Mouse (Mus musculus): ENCODE measurements around the gene Pink1. TPM values are rescaled to one million over a fixed set of nuclear protein-coding genes. Genes with fewer than 3 reads are reported as not detected.

Gene Pink1
- polyA plus RNA-seq, 1 experiment, result 48.1 TPM

- no peaks in the 10 kb centered on the region for H3K36me3 ChIP-seq (ENCODE audit: control insufficient read depth, insufficient read depth, low read length)
- TF ChIP-seq POLR2A (IDR thresholded peaks at IDR 0.05; ENCODE audit: low read depth, low read length), result no peak
- no peak for TF ChIP-seq CTCF (IDR thresholded peaks at IDR 0.05; ENCODE audit: extremely low read depth, insufficient read depth, insufficient read length, insufficient replicate concordance)
- DNase-seq (ENCODE audit: low read depth in 1 of 2, low spot score in 2 of 2), result no peak
- no peak overlapping the region for H3K27ac ChIP-seq (ENCODE audit: insufficient read depth, low read length)
- 66% methylated on average over 5 of the region's 5 CpGs for WGBS
- peaks cover 5% of the 10 kb centered on the region for H3K27me3 ChIP-seq (ENCODE audit: control insufficient read depth, insufficient read depth, low read length)
- H3K4me1 ChIP-seq (ENCODE audit: control insufficient read depth, insufficient read depth, insufficient read length), result no peaks in the 10 kb centered on the region
- no peak overlapping the region for H3K4me3 ChIP-seq (ENCODE audit: extremely low read depth, insufficient read depth, insufficient read length)
Observed at GRCm38 (mm10) chr4:138363511-138363910, 37.4 kb upstream of the Pink1 start.

- Histone ChIP-seq H3K4me3 (ENCODE audit: extremely low read depth, insufficient read depth, insufficient read length) (no peak overlapping the region), H3K27ac (ENCODE audit: insufficient read depth, low read length) (no peak overlapping the region), H3K36me3 (ENCODE audit: control insufficient read depth, insufficient read depth, low read length) (no peaks in the 10 kb centered on the region), H3K27me3 (ENCODE audit: control insufficient read depth, insufficient read depth, low read length) (peaks cover 5% of the 10 kb centered on the region), H3K4me1 (ENCODE audit: control insufficient read depth, insufficient read depth, insufficient read length) (no peaks in the 10 kb centered on the region)
- whole genome bisulfite sequencing, result 86% methylated on average over 7 of the region's 7 CpGs
- no peak for TF ChIP-seq CTCF (IDR thresholded peaks at IDR 0.05; ENCODE audit: extremely low read depth, insufficient read depth, insufficient read length, insufficient replicate concordance)
- TF ChIP-seq POLR2A (IDR thresholded peaks at IDR 0.05; ENCODE audit: low read depth, low read length), result no peak
- DNase-seq (ENCODE audit: low read depth in 1 of 2, low spot score in 2 of 2), result no peak
Observed at GRCm38 (mm10) chr4:138362883-138363282, 36.8 kb upstream of the Pink1 start.

- DNase-seq (ENCODE audit: low read depth in 1 of 2, low spot score in 2 of 2), result no peak
- H3K4me1 ChIP-seq (ENCODE audit: control insufficient read depth, insufficient read depth, insufficient read length), result no peaks in the 10 kb centered on the region
- H3K4me3 ChIP-seq (ENCODE audit: extremely low read depth, insufficient read depth, insufficient read length), result no peak overlapping the region
- H3K27me3 ChIP-seq (ENCODE audit: control insufficient read depth, insufficient read depth, low read length), result no peaks in the 10 kb centered on the region
- TF ChIP-seq POLR2A (IDR thresholded peaks at IDR 0.05; ENCODE audit: low read depth, low read length) (no peak), CTCF (IDR thresholded peaks at IDR 0.05; ENCODE audit: extremely low read depth, insufficient read depth, insufficient read length, insufficient replicate concordance) (no peak)
- WGBS, result 52% methylated on average over 11 of the region's 11 CpGs
- H3K36me3 ChIP-seq (ENCODE audit: control insufficient read depth, insufficient read depth, low read length), result no peaks in the 10 kb centered on the region
- H3K27ac ChIP-seq (ENCODE audit: insufficient read depth, low read length), result no peak overlapping the region
Observed at GRCm38 (mm10) chr4:138361370-138361821, 35.3 kb upstream of the Pink1 start.

- Histone ChIP-seq H3K4me1 (ENCODE audit: control insufficient read depth, insufficient read depth, insufficient read length) (no peaks in the 10 kb centered on the region), H3K27me3 (ENCODE audit: control insufficient read depth, insufficient read depth, low read length) (no peaks in the 10 kb centered on the region), H3K4me3 (ENCODE audit: extremely low read depth, insufficient read depth, insufficient read length) (no peak overlapping the region), H3K36me3 (ENCODE audit: control insufficient read depth, insufficient read depth, low read length) (no peaks in the 10 kb centered on the region), H3K27ac (ENCODE audit: insufficient read depth, low read length) (no peak overlapping the region)
- DNase-seq (ENCODE audit: low read depth in 1 of 2, low spot score in 2 of 2), result no peak
- TF ChIP-seq POLR2A (IDR thresholded peaks at IDR 0.05; ENCODE audit: low read depth, low read length) (no peak), CTCF (IDR thresholded peaks at IDR 0.05; ENCODE audit: extremely low read depth, insufficient read depth, insufficient read length, insufficient replicate concordance) (no peak)
- WGBS, result 73% methylated on average over 3 of the region's 3 CpGs
Observed at GRCm38 (mm10) chr4:138358176-138358575, 32.1 kb upstream of the Pink1 start.

GRCm38 (mm10) chr4:138356551-138356950 is 30.4 kb upstream of the Pink1 start:
- Histone ChIP-seq H3K4me3 (ENCODE audit: extremely low read depth, insufficient read depth, insufficient read length) (no peak overlapping the region), H3K4me1 (ENCODE audit: control insufficient read depth, insufficient read depth, insufficient read length) (no peaks in the 10 kb centered on the region), H3K27ac (ENCODE audit: insufficient read depth, low read length) (no peak overlapping the region), H3K27me3 (ENCODE audit: control insufficient read depth, insufficient read depth, low read length) (no peaks in the 10 kb centered on the region), H3K36me3 (ENCODE audit: control insufficient read depth, insufficient read depth, low read length) (no peaks in the 10 kb centered on the region)
- TF ChIP-seq POLR2A (IDR thresholded peaks at IDR 0.05; ENCODE audit: low read depth, low read length) (no peak), CTCF (IDR thresholded peaks at IDR 0.05; ENCODE audit: extremely low read depth, insufficient read depth, insufficient read length, insufficient replicate concordance) (no peak)
- WGBS, result 93% methylated on average over 12 of the region's 12 CpGs
- DNase-seq (ENCODE audit: low read depth in 1 of 2, low spot score in 2 of 2), result no peak

GRCm38 (mm10) chr4:138356141-138356540 is 30.0 kb upstream of the Pink1 start:
- H3K27ac ChIP-seq (ENCODE audit: insufficient read depth, low read length), result no peak overlapping the region
- H3K27me3 ChIP-seq (ENCODE audit: control insufficient read depth, insufficient read depth, low read length), result no peaks in the 10 kb centered on the region
- TF ChIP-seq POLR2A (IDR thresholded peaks at IDR 0.05; ENCODE audit: low read depth, low read length), result no peak
- H3K4me3 ChIP-seq (ENCODE audit: extremely low read depth, insufficient read depth, insufficient read length), result no peak overlapping the region
- no peaks in the 10 kb centered on the region for H3K4me1 ChIP-seq (ENCODE audit: control insufficient read depth, insufficient read depth, insufficient read length)
- 81% methylated on average over 8 of the region's 8 CpGs for WGBS
- H3K36me3 ChIP-seq (ENCODE audit: control insufficient read depth, insufficient read depth, low read length), result no peaks in the 10 kb centered on the region
- DNase-seq (ENCODE audit: low read depth in 1 of 2, low spot score in 2 of 2), result no peak

- DNase-seq (ENCODE audit: low read depth in 1 of 2, low spot score in 2 of 2), result no peak
- Histone ChIP-seq H3K36me3 (ENCODE audit: control insufficient read depth, insufficient read depth, low read length) (no peaks in the 10 kb centered on the region), H3K4me3 (ENCODE audit: extremely low read depth, insufficient read depth, insufficient read length) (no peak overlapping the region), H3K27ac (ENCODE audit: insufficient read depth, low read length) (no peak overlapping the region), H3K27me3 (ENCODE audit: control insufficient read depth, insufficient read depth, low read length) (no peaks in the 10 kb centered on the region), H3K4me1 (ENCODE audit: control insufficient read depth, insufficient read depth, insufficient read length) (no peaks in the 10 kb centered on the region)
- 81% methylated on average over 2 of the region's 2 CpGs for WGBS
- no peak for TF ChIP-seq POLR2A (IDR thresholded peaks at IDR 0.05; ENCODE audit: low read depth, low read length)
- no peak for TF ChIP-seq CTCF (IDR thresholded peaks at IDR 0.05; ENCODE audit: extremely low read depth, insufficient read depth, insufficient read length, insufficient replicate concordance)
Observed at GRCm38 (mm10) chr4:138355496-138355895, 29.4 kb upstream of the Pink1 start.
